Mouse (Mus musculus): ENCODE data around the gene Irak3.

Irak3 gene

GRCm38 (mm10) chr10:120162840-120163239 is 39.1 kb downstream of the Irak3 start:
- peaks cover 68% of the 10 kb centered on the region for H3K36me3 ChIP-seq (ENCODE audit: insufficient read depth, low read length)

DNA sequence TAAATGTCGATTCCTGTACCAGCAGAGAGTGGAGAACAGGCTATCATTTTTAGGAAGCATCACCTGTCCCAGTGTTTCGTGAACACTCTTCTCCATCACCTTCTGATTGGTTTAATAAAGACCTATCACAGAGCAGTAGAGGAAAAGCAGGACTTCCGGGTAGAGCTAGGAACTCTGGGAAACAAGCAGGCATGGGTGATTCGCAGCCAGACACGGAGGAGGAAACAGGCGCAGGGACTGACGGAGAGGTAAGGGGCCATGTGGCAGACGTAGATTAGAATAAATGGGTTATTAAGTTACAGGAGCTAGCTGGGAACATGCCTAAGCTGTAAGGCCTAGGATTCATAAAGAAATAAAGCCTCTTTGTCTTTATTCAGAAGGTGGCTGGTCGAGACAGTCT is 41.4 kb downstream of the Irak3 start:
- Histone ChIP-seq H3K36me3 (ENCODE audit: insufficient read depth, low read length) (peaks cover 71% of the 10 kb centered on the region), H3K9me3 (ENCODE audit: low read length) (peaks cover 17% of the 10 kb centered on the region), H3K4me3 (replicated peaks; ENCODE audit: low read length) (peak overlapping the region; percentile 56), H3K27me3 (ENCODE audit: insufficient read depth, low read length) (no peaks in the 10 kb centered on the region), H3K4me1 (replicated peaks; ENCODE audit: low read depth, low read length) (peaks cover 35% of the 10 kb centered on the region)
- TF ChIP-seq CTCF (conservative IDR thresholded peaks at IDR 0.05; ENCODE audit: low read length) (no peak), NANOG (IDR thresholded peaks at IDR 0.05; ENCODE audit: borderline replicate concordance, low read length) (no peak), POU5F1 (IDR thresholded peaks at IDR 0.05; ENCODE audit: borderline replicate concordance, low read length) (no peak)

More at GRCm38 (mm10) chr10:120162840-120163239, 39.1 kb downstream of the Irak3 start:
- TF ChIP-seq CTCF (conservative IDR thresholded peaks at IDR 0.05; ENCODE audit: low read length) (no peak), POU5F1 (IDR thresholded peaks at IDR 0.05; ENCODE audit: borderline replicate concordance, low read length) (no peak), NANOG (IDR thresholded peaks at IDR 0.05; ENCODE audit: borderline replicate concordance, low read length) (no peak)
- Histone ChIP-seq H3K4me1 (replicated peaks; ENCODE audit: low read depth, low read length) (peaks cover 57% of the 10 kb centered on the region), H3K27me3 (ENCODE audit: insufficient read depth, low read length) (no peaks in the 10 kb centered on the region), H3K9me3 (ENCODE audit: low read length) (peaks cover 17% of the 10 kb centered on the region), H3K4me3 (replicated peaks; ENCODE audit: low read length) (peak overlapping the region; percentile 57)

DNA sequence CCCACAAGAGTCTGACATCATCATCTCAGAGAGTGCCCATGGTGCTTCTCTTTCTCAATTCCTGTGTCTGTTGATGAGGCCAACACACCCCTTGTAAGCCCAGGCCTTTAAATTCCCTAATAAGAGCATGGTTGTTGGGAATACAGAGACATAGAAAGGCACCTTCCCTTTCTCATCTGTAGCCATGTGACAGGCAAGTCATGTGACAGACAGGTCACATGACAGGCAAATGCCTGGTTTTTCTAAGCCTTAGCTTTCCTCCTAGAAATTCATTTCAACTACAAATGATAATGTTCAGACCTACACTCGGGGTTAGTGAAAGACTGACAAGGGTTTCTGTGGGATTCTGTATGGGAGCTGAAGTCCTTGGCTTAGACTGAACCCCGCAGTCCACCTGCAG is 48.0 kb downstream of the Irak3 start:
- H3K27me3 ChIP-seq (ENCODE audit: insufficient read depth, low read length): no peaks in the 10 kb centered on the region
- H3K36me3 ChIP-seq (ENCODE audit: insufficient read depth, low read length): peaks cover 77% of the 10 kb centered on the region
- no peaks in the 10 kb centered on the region for H3K4me1 ChIP-seq (replicated peaks; ENCODE audit: low read depth, low read length)
- no peak overlapping the region for H3K4me3 ChIP-seq (replicated peaks; ENCODE audit: low read length)
- TF ChIP-seq POU5F1 (IDR thresholded peaks at IDR 0.05; ENCODE audit: borderline replicate concordance, low read length) (no peak), CTCF (conservative IDR thresholded peaks at IDR 0.05; ENCODE audit: low read length) (no peak), NANOG (IDR thresholded peaks at IDR 0.05; ENCODE audit: borderline replicate concordance, low read length) (no peak)
- H3K9me3 ChIP-seq (ENCODE audit: low read length): peaks cover 49% of the 10 kb centered on the region

- H3K36me3 ChIP-seq (ENCODE audit: insufficient read depth, low read length): peaks cover 87% of the 10 kb centered on the region
- H3K4me1 ChIP-seq (replicated peaks; ENCODE audit: low read depth, low read length): no peaks in the 10 kb centered on the region
- no peak overlapping the region for H3K4me3 ChIP-seq (replicated peaks; ENCODE audit: low read length)
- TF ChIP-seq NANOG (IDR thresholded peaks at IDR 0.05; ENCODE audit: borderline replicate concordance, low read length) (no peak), POU5F1 (IDR thresholded peaks at IDR 0.05; ENCODE audit: borderline replicate concordance, low read length) (no peak), CTCF (conservative IDR thresholded peaks at IDR 0.05; ENCODE audit: low read length) (no peak)
- no peaks in the 10 kb centered on the region for H3K27me3 ChIP-seq (ENCODE audit: insufficient read depth, low read length)
- H3K9me3 ChIP-seq (ENCODE audit: low read length): peaks cover 54% of the 10 kb centered on the region
These were observed 50.3 kb downstream of the Irak3 start for GRCm38 (mm10) chr10:120151672-120152071.

- H3K9me3 ChIP-seq (ENCODE audit: low read length): no peaks in the 10 kb centered on the region
- TF ChIP-seq POU5F1 (IDR thresholded peaks at IDR 0.05; ENCODE audit: borderline replicate concordance, low read length) (no peak), NANOG (IDR thresholded peaks at IDR 0.05; ENCODE audit: borderline replicate concordance, low read length) (no peak), CTCF (conservative IDR thresholded peaks at IDR 0.05; ENCODE audit: low read length) (no peak)
- H3K4me3 ChIP-seq (replicated peaks; ENCODE audit: low read length): no peak overlapping the region
- H3K27me3 ChIP-seq (ENCODE audit: insufficient read depth, low read length): no peaks in the 10 kb centered on the region
- H3K36me3 ChIP-seq (ENCODE audit: insufficient read depth, low read length): peaks cover 60% of the 10 kb centered on the region
- H3K4me1 ChIP-seq (replicated peaks; ENCODE audit: low read depth, low read length): peaks cover 9% of the 10 kb centered on the region
These were observed 60.9 kb downstream of the Irak3 start for GRCm38 (mm10) chr10:120140916-120141516.

DNA sequence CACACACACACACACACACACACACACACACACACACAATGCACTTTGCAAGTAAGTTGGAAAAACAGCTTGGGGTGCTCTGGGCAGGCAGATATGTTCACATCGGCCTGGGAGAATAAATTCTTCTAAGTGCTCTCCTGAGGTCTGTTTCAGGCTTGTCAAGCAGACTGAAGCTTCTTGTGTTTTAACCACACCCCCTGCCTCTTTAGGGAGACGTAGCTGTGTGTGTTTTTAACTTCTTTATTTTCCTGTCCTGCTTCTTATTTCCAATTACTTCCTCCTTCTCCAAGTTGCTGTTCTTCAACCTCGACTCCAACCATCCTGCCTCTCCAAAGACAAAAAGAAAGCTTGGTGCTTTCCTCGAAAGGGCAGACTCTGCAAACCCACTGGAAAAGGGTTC is 61.7 kb downstream of the Irak3 start:
- Histone ChIP-seq H3K9me3 (ENCODE audit: low read length) (no peaks in the 10 kb centered on the region), H3K36me3 (ENCODE audit: insufficient read depth, low read length) (peaks cover 52% of the 10 kb centered on the region), H3K4me3 (replicated peaks; ENCODE audit: low read length) (no peak overlapping the region), H3K4me1 (replicated peaks; ENCODE audit: low read depth, low read length) (peaks cover 16% of the 10 kb centered on the region), H3K27me3 (ENCODE audit: insufficient read depth, low read length) (no peaks in the 10 kb centered on the region)
- no peak for TF ChIP-seq POU5F1 (IDR thresholded peaks at IDR 0.05; ENCODE audit: borderline replicate concordance, low read length)
- no peak for TF ChIP-seq NANOG (IDR thresholded peaks at IDR 0.05; ENCODE audit: borderline replicate concordance, low read length)
- TF ChIP-seq CTCF (conservative IDR thresholded peaks at IDR 0.05; ENCODE audit: low read length): no peak

DNA sequence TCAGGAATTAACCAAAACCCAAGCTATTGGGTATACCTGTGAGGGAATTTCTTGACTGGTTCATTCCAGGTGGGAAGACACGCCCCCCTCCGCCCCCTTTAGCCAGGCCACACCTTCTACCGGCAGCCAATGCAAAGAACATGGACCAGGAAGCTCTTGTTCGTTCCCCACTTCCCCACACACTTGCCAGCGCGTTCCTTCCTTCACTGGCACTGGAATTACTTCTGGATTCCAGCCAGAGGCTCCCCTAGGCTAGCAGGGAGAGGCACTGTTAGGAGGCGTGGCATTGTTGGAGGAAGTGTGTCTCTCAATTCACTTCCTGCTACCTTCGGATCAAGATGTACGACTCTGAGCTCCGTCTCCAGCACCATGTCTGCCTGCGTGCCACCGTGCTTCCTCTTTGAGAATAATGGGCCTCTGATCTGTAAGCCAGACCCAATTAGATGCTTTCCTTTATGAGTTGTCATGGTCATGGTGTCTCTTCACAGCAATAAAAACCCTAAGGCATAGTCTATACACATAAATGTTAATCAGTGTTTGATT is 65.8 kb downstream of the Irak3 start:
- Histone ChIP-seq H3K4me3 (replicated peaks; ENCODE audit: low read length) (peak overlapping the region; percentile 51), H3K36me3 (ENCODE audit: insufficient read depth, low read length) (peaks cover 11% of the 10 kb centered on the region), H3K27me3 (ENCODE audit: insufficient read depth, low read length) (no peaks in the 10 kb centered on the region), H3K4me1 (replicated peaks; ENCODE audit: low read depth, low read length) (peaks cover 45% of the 10 kb centered on the region), H3K9me3 (ENCODE audit: low read length) (no peaks in the 10 kb centered on the region)
- TF ChIP-seq NANOG (IDR thresholded peaks at IDR 0.05; ENCODE audit: borderline replicate concordance, low read length) (no peak), CTCF (conservative IDR thresholded peaks at IDR 0.05; ENCODE audit: low read length) (no peak), POU5F1 (IDR thresholded peaks at IDR 0.05; ENCODE audit: borderline replicate concordance, low read length) (no peak)

GRCm38 (mm10) chr10:120133697-120134096 is 68.2 kb downstream of the Irak3 start:
- H3K9me3 ChIP-seq (ENCODE audit: low read length): peaks cover 4% of the 10 kb centered on the region; the same call in 1 of the 2 replicates
- no peak for TF ChIP-seq CTCF (conservative IDR thresholded peaks at IDR 0.05; ENCODE audit: low read length)
- TF ChIP-seq POU5F1 (IDR thresholded peaks at IDR 0.05; ENCODE audit: borderline replicate concordance, low read length): no peak
- no peak for TF ChIP-seq NANOG (IDR thresholded peaks at IDR 0.05; ENCODE audit: borderline replicate concordance, low read length)
- no peaks in the 10 kb centered on the region for H3K27me3 ChIP-seq (ENCODE audit: insufficient read depth, low read length)
- H3K4me3 ChIP-seq (replicated peaks; ENCODE audit: low read length): no peak overlapping the region
- no peaks in the 10 kb centered on the region for H3K36me3 ChIP-seq (ENCODE audit: insufficient read depth, low read length)
- H3K4me1 ChIP-seq (replicated peaks; ENCODE audit: low read depth, low read length): peaks cover 58% of the 10 kb centered on the region
